Mouse (Mus musculus) limb, embryonic 11.5 days (tissue): ENCODE measurements around the gene Tbc1d30. TPM values are rescaled to one million over a fixed set of nuclear protein-coding genes. Genes with fewer than 3 reads are reported as not detected.
"Not testable (repeated sequence)": the region's sequence is repeated elsewhere in the genome, so short reads cannot be mapped to it uniquely, and the experiment has no call there.

Experiments
- ATAC-seq: fragments of 200-750 bp; cut with Nextera tagmentation; 2 replicates; pipeline ENCODE4 v1.8.0; 2017; ENCODE audit warnings: low read depth; ENCODE audit not compliant: insufficient number of reproducible peaks, low FRiP score, low TSS enrichment
- DNase-seq: peaks from one replicate; pipeline ENCODE4 v3.0.0-alpha.2; 2015; ENCODE audit warnings: low spot score
- H3K27ac ChIP-seq: fragments of 300-500 bp; sonication (generic); replicated peaks from 2 replicates; pipeline ENCODE4 v1.5.1; 2014; ENCODE audit warnings: low read depth, mild to moderate bottlenecking, low read length
- H3K27me3 ChIP-seq: fragments of 300-500 bp; sonication (generic); 2 replicates; pipeline ENCODE4 v1.6.1; 2014; ENCODE audit warnings: mild to moderate bottlenecking, low read length, mixed read lengths; ENCODE audit not compliant: control insufficient read depth, insufficient read depth
- H3K36me3 ChIP-seq: fragments of 300-500 bp; sonication (generic); 2 replicates; pipeline ENCODE4 v1.6.1; 2014; ENCODE audit warnings: mild to moderate bottlenecking, low read length, moderate library complexity, mixed read lengths; ENCODE audit not compliant: control insufficient read depth, insufficient read depth
- H3K4me1 ChIP-seq: fragments of 300-500 bp; sonication (generic); 2 replicates; pipeline ENCODE4 v1.6.1; 2014; ENCODE audit warnings: low read length, mixed read lengths; ENCODE audit not compliant: control insufficient read depth, insufficient read depth
- H3K4me2 ChIP-seq: fragments of 300-500 bp; sonication (generic); 2 replicates; pipeline ENCODE4 v1.6.1; 2014; ENCODE audit warnings: low read depth, mild to moderate bottlenecking, moderate library complexity; ENCODE audit not compliant: severe bottlenecking
- H3K4me3 ChIP-seq: fragments of 300-500 bp; sonication (generic); 2 replicates; pipeline ENCODE4 v1.5.1; 2014; ENCODE audit warnings: low read depth, low read length
- H3K9ac ChIP-seq: fragments of 300-500 bp; sonication (generic); 2 replicates; pipeline ENCODE4 v1.6.1; 2014; ENCODE audit warnings: mild to moderate bottlenecking, low read length
- H3K9me3 ChIP-seq: fragments of 300-500 bp; sonication (generic); 2 replicates; pipeline ENCODE4 v1.6.1; 2016; ENCODE audit warnings: low read length; ENCODE audit not compliant: control insufficient read depth
- WGBS: fragments of 180-500 bp; shearing (Covaris S2); extraction: QIAGEN DNeasy Blood & Tissue Kit; methylation state at CpG from one replicate; pipeline ENCODE4 v1.1.7; 2014; 5-methylcytosine and 5-hydroxymethylcytosine counted together
- polyA plus RNA-seq: library from polyadenylated mRNA; unstranded; fragments of >200 nt; fragmentation: Nextera tagmentation; extraction: Ambion mirVana; gene quantifications from 2 replicates; pipeline ENCODE4 v1.2.1, GENCODE M21; 2014

The Tbc1d30 gene
- polyA plus RNA-seq, 1 experiment from 2014 or later, result 0.45 TPM

- Histone ChIP-seq H3K27ac (no peak overlapping the region), H3K27me3 (no peaks in the 10 kb centered on the region), H3K36me3 (no peaks in the 10 kb centered on the region), H3K4me3 (no peak overlapping the region), H3K9me3 (no peaks in the 10 kb centered on the region), H3K4me2 (no peak overlapping the region), H3K9ac (no peak overlapping the region), H3K4me1 (no peaks in the 10 kb centered on the region)
- DNase-seq, result no peak
- no peak for ATAC-seq
- WGBS, result 87% methylated on average over 2 of the region's 2 CpGs
Observed at GRCm38 (mm10) chr10:121360358-121360757, 9.3 kb upstream of the Tbc1d30 start.

GRCm38 (mm10) chr10:121351692-121352290, 713 bp upstream of the Tbc1d30 start:
- ATAC-seq (no peak), DNase-seq (peak; percentile 36)
- 38% methylated on average over 15 of the region's 15 CpGs for WGBS
- Histone ChIP-seq H3K9ac (no peak overlapping the region), H3K4me2 (peak overlapping the region; percentile 81), H3K36me3 (no peaks in the 10 kb centered on the region), H3K4me3 (no peak overlapping the region), H3K4me1 (peaks cover 7% of the 10 kb centered on the region), H3K9me3 (no peaks in the 10 kb centered on the region), H3K27ac (no peak overlapping the region), H3K27me3 (peaks cover 21% of the 10 kb centered on the region)

- Histone ChIP-seq H3K27me3 (peaks cover 21% of the 10 kb centered on the region), H3K4me3 (peak overlapping the region; percentile 44), H3K36me3 (no peaks in the 10 kb centered on the region), H3K4me2 (peak overlapping the region; percentile 81), H3K9ac (0 out of 2 replicates have a peak overlapping the region, but pooled peaks have one; percentile 3), H3K27ac (no peak overlapping the region), H3K9me3 (no peaks in the 10 kb centered on the region), H3K4me1 (peaks cover 7% of the 10 kb centered on the region)
- WGBS, result 1% methylated on average over 34 of the region's 35 CpGs
- DNase-seq (peak; percentile 62), ATAC-seq (no peak)
Observed at GRCm38 (mm10) chr10:121350357-121351065, 567 bp downstream of the Tbc1d30 start.

- H3K27ac ChIP-seq, result no peak overlapping the region
Observed at GRCm38 (mm10) chr10:121349244-121349643, 1.8 kb downstream of the Tbc1d30 start.

GRCm38 (mm10) chr10:121343867-121344266, 7.2 kb downstream of the Tbc1d30 start:
- no peak for ATAC-seq
- Histone ChIP-seq H3K36me3 (no peaks in the 10 kb centered on the region), H3K27me3 (no peaks in the 10 kb centered on the region; the same call in 1 of the 2 replicates), H3K4me3 (no peak overlapping the region), H3K27ac (no peak overlapping the region), H3K4me1 (no peaks in the 10 kb centered on the region), H3K4me2 (no peak overlapping the region), H3K9me3 (no peaks in the 10 kb centered on the region), H3K9ac (no peak overlapping the region)
- WGBS, result 71% methylated on average over 6 of the region's 6 CpGs
- DNase-seq, result no peak

More at GRCm38 (mm10) chr10:121349244-121349643, 1.8 kb downstream of the Tbc1d30 start:
- 45% methylated on average over 5 of the region's 5 CpGs for WGBS
- Histone ChIP-seq H3K4me2 (no peak overlapping the region), H3K4me1 (peaks cover 7% of the 10 kb centered on the region), H3K9me3 (no peaks in the 10 kb centered on the region), H3K36me3 (no peaks in the 10 kb centered on the region), H3K9ac (no peak overlapping the region), H3K27me3 (peaks cover 21% of the 10 kb centered on the region), H3K4me3 (no peak overlapping the region)
- ATAC-seq, result no peak
- DNase-seq, result no peak

- DNase-seq (no peak), ATAC-seq (no peak)
- no peaks in the 10 kb centered on the region for H3K27me3 ChIP-seq
- no peak overlapping the region for H3K4me2 ChIP-seq
- no peak overlapping the region for H3K9ac ChIP-seq
- no peak overlapping the region for H3K4me3 ChIP-seq
- 96% methylated on average over 10 of the region's 10 CpGs for WGBS
- no peak overlapping the region for H3K27ac ChIP-seq
- H3K4me1 ChIP-seq, result no peaks in the 10 kb centered on the region
- H3K9me3 ChIP-seq, result no peaks in the 10 kb centered on the region
- H3K36me3 ChIP-seq, result no peaks in the 10 kb centered on the region
Observed at GRCm38 (mm10) chr10:121342260-121342659, 8.8 kb downstream of the Tbc1d30 start.

GRCm38 (mm10) chr10:121340754-121341593, 10.1 kb downstream of the Tbc1d30 start:
- ATAC-seq (no peak), DNase-seq (no peak)
- Histone ChIP-seq H3K27me3 (no peaks in the 10 kb centered on the region), H3K9me3 (no peaks in the 10 kb centered on the region), H3K4me2 (no peak overlapping the region), H3K36me3 (no peaks in the 10 kb centered on the region), H3K4me3 (no peak overlapping the region), H3K27ac (no peak overlapping the region), H3K9ac (no peak overlapping the region), H3K4me1 (no peaks in the 10 kb centered on the region)
- WGBS, result 75% methylated on average over 11 of the region's 11 CpGs

- not testable (repeated sequence) for H3K36me3 ChIP-seq, H3K4me2 ChIP-seq, H3K9me3 ChIP-seq, H3K9ac ChIP-seq, H3K27me3 ChIP-seq, ATAC-seq, H3K27ac ChIP-seq, H3K4me1 ChIP-seq, H3K4me3 ChIP-seq, DNase-seq
- WGBS, result 61% methylated on average over 14 of the region's 14 CpGs
Observed at GRCm38 (mm10) chr10:121336536-121336935, 14.5 kb downstream of the Tbc1d30 start.
